Mouse (Mus musculus): ENCODE results near the gene Xylt1. TPM values are rescaled to one million over a fixed set of nuclear protein-coding genes. Genes with fewer than 3 reads are reported as not detected.

Gene Xylt1
- polyA plus RNA-seq, 1 experiment from 2014 or later: 1.0 TPM

DNA sequence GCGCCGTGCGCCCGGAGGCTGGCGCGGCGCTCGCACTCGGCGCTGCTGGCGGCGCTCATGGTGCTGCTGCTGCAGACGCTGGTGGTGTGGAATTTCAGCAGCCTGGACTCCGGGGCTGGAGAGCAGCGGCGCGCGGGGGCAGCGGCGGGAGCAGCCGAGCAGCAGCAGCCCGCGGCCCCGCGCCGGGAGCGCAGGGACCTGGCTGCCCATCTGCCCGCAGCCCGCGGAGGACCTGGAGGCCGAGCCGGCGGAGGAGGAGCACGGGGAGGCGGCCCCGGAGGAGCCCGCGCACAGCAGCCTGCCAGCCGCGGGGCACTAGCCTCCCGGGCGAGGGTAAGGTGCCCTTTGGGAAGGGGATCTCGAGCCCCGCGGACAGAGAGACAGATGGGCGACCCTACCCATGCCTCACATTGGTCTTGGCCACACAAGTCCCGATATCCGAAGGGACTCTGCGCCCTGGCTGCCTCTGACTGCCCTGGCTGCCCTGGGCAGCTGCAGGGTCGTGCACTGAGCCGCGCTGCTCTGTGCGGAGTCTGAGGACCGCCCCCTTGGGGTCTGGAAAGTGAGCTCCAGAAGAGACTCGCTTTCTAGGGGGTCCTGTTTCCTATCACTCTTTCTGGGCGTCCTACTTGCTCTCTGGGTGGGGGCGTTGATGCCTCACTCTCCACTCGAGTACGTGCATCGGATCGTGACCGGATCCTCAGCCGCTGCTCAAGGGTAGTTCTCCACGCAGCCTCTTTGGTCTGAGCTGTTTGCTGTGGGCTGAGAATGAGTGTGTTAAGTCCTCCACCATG, 606 bp downstream of the Xylt1 start:
- peak overlapping the region; percentile 86 for H3K4me3 ChIP-seq
- no peaks in the 10 kb centered on the region for H3K36me3 ChIP-seq
- H3K4me2 ChIP-seq: peak overlapping the region; percentile 84
- H3K27ac ChIP-seq: peak overlapping the region; percentile 78
- H3K9ac ChIP-seq: peak overlapping the region; percentile 72
- peak; percentile 62 for ATAC-seq (ENCODE audit: borderline replicate concordance, extremely low read depth, low FRiP score, low TSS enrichment)
- WGBS: 2% methylated on average over 36 of the region's 64 CpGs
- peaks cover 12% of the 10 kb centered on the region for H3K27me3 ChIP-seq
- H3K9me3 ChIP-seq: no peaks in the 10 kb centered on the region
- peaks cover 19% of the 10 kb centered on the region for H3K4me1 ChIP-seq

DNA sequence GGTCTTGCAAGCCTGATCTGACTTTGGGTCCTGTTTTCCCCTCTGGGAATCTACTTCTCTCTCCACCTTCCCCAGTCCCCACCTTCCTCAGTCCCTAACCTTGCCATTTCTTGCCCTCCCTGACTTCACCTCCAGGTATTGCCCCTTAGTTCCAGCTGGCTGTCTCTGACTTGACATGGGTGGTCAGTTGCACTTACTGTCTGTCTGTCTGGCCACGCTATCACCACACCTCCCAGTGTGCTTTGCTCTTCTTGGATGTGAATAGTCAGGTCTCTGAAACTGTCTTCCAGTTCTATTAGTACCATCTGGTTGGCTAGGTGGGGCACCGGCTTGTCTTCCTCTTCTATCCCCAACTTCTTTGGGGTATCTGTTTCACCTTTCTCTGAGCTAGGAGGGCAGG, 1.2 kb downstream of the Xylt1 start:
- ATAC-seq (ENCODE audit: borderline replicate concordance, extremely low read depth, low FRiP score, low TSS enrichment): no peak
- Histone ChIP-seq H3K36me3 (no peaks in the 10 kb centered on the region), H3K4me3 (peak overlapping the region; percentile 86), H3K9ac (peak overlapping the region; percentile 72), H3K27ac (no peak overlapping the region), H3K4me2 (peak overlapping the region; percentile 84), H3K4me1 (peaks cover 19% of the 10 kb centered on the region), H3K27me3 (peaks cover 8% of the 10 kb centered on the region; the same call in 1 of the 2 replicates), H3K9me3 (no peaks in the 10 kb centered on the region)
- WGBS: 33% methylated on average over 2 of the region's 2 CpGs

DNA sequence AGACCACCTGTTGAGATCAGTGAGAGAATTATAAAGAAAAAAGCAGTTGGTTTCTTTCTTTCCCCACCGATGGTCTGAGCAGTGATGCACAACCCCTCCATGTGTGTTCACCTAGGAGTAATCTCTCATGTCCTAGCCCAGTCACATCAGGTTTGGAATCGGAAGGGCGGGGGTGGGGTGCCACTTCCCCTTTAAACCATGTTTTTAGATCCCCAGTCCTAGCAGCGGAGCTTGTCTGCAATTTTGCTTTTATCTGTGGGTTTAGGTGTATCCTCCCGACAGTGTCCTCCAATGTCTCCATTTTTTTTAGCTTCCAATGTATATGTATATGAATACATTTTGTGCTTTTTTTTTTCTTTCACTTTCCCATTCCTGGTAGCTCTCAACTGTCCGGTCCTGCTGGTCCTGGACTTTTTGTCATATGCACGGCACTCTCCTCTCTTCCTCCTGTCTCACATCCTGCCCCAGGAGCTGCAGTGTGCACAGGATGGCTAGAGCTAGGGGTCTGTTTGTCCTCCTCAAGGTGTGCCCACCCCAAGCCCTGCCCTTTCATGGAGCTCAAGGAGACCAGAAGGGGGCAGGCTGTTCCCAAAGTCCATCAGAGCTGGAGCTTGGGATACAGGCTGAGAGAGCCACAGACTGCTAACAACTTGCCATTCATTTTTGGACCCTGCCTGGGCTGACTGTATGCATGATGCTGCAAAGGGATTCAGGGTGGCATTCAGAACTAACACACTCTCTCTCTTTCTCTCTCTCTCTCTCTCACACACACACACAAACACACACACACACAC, 2.6 kb downstream of the Xylt1 start:
- H3K4me1 ChIP-seq: peaks cover 19% of the 10 kb centered on the region
- H3K9ac ChIP-seq: no peak overlapping the region
- H3K27ac ChIP-seq: no peak overlapping the region
- no peak overlapping the region for H3K4me3 ChIP-seq
- no peaks in the 10 kb centered on the region for H3K9me3 ChIP-seq
- peak overlapping the region; percentile 84; the same call in 1 of the 2 replicates for H3K4me2 ChIP-seq
- 63% methylated on average over 7 of the region's 7 CpGs for WGBS
- peaks cover 8% of the 10 kb centered on the region; the same call in 1 of the 2 replicates for H3K27me3 ChIP-seq
- ATAC-seq (ENCODE audit: borderline replicate concordance, extremely low read depth, low FRiP score, low TSS enrichment): no peak
- H3K36me3 ChIP-seq: no peaks in the 10 kb centered on the region

DNA sequence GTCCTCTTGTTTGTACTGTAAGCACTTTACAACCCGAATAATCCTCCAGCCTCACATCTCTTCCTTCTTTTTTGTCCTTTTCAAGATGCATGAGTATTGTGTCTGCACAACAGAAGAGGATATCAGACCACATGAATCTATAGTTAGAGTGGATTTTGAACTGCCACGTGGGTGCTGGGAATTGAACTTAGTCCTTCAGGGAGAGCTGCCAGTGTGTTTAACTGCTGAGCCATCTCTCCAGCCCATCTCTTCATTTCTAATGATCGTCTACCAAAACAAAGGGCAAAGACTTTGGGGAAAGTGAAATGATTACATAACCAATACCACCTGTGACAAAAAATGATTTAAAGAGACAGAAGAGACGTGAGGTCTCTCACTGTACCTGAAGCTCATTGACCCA, 5.6 kb downstream of the Xylt1 start:
- H3K9me3 ChIP-seq: no peaks in the 10 kb centered on the region
- H3K27ac ChIP-seq: no peak overlapping the region
- H3K36me3 ChIP-seq: no peaks in the 10 kb centered on the region
- no peak for ATAC-seq (ENCODE audit: borderline replicate concordance, extremely low read depth, low FRiP score, low TSS enrichment)
- no peak overlapping the region for H3K4me3 ChIP-seq
- H3K9ac ChIP-seq: no peak overlapping the region
- peaks cover 15% of the 10 kb centered on the region for H3K4me1 ChIP-seq
- 77% methylated on average over 4 of the region's 4 CpGs for WGBS
- H3K4me2 ChIP-seq: no peak overlapping the region
- H3K27me3 ChIP-seq: 0 out of 2 replicates have a peak, but pooled peaks cover 2% of the 10 kb centered on the region

DNA sequence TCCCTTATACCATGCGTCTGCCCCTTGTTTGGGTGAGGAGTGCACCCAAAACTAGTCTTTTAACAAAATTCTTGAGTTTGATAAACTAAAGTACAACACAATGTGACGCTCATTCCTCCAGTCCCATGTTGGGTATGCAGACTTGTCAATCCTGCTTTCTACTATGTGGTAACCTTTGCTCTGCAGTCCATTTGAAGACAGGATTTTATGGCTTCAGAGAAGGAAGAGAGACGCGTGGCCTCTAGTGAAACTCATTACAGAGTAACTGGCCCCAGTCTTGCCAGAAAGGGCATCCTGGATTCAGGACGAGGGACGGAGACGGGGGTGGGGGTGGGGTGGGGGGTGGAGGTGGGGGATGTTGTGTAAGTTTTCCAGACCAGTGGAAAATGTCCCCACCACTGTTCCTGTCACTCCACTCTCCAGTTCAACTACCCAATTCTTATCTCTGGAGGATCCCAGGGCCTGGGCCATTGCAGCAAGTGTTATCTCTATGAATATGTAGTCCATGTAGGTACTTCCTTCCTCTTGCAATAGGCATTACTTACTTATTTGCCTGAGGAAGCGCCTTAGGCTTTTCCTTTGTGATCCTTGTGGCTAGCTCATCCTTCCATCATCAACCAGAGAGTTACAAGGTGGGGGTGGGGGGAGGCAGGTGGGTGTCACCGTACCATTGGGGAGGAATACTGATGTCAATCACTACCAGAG, 7.7 kb downstream of the Xylt1 start:
- H3K4me2 ChIP-seq: no peak overlapping the region
- H3K36me3 ChIP-seq: no peaks in the 10 kb centered on the region
- H3K9ac ChIP-seq: no peak overlapping the region
- H3K27ac ChIP-seq: no peak overlapping the region
- no peaks in the 10 kb centered on the region for H3K9me3 ChIP-seq
- H3K27me3 ChIP-seq: 0 out of 2 replicates have a peak, but pooled peaks cover 2% of the 10 kb centered on the region
- no peak for ATAC-seq (ENCODE audit: borderline replicate concordance, extremely low read depth, low FRiP score, low TSS enrichment)
- whole genome bisulfite sequencing: 86% methylated on average over 9 of the region's 9 CpGs
- H3K4me3 ChIP-seq: no peak overlapping the region
- peaks cover 3% of the 10 kb centered on the region for H3K4me1 ChIP-seq

DNA sequence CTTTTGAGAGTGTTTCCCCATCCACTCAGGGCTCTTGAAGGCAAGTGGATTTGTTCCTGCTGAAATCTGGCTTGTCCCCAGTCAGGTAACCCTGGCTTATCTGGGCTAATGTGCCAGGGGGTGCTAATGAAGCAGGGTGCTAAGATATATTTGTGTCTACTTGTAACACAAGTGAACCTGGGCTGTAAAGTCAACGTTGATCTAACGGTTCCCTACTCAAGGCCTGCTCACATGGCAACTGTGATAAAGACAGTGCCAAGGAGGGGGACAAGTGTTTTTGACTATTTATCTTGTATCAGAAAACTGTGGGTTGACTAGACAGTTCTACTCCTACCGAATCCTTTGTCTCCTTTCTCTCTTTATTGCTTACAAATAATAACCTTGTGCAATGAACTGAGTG, 8.3 kb downstream of the Xylt1 start:
- 66% methylated on average over 3 of the region's 3 CpGs for WGBS
- no peak for ATAC-seq (ENCODE audit: borderline replicate concordance, extremely low read depth, low FRiP score, low TSS enrichment)

DNA sequence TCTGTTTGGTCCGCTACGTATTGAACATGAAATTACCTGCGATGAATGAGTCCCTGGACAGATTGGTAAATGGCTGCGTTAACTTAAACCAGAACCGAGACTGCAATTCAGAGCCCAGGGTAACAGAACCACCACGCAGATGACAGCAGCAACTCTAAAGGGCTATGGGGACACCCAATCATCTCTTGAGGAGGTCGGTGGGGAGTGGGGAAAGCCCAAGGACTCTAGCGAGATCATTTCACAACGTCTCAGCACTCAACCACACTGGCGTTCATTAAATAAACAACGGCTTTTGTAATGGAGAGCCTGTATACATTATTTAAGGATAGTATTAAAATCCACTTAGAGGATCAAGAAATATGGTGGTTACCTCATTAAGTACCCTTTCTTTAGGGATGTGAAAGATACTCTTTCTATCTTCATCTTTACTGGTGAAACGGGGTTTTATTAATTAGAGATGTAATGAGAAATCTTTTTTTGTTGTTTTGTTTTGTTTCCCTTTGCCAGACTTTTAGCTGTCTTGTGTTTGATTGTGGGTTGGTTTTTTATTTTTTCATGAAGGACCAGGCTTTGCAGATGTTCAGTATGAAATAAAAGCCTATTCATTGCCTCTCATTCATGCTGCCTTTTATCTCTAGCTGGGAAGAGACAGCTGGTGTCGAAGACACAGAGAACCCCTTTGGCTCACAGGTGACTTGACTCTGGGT, 12.2 kb downstream of the Xylt1 start:
- Histone ChIP-seq H3K9ac (no peak overlapping the region), H3K27ac (no peak overlapping the region), H3K4me2 (no peak overlapping the region), H3K27me3 (no peaks in the 10 kb centered on the region), H3K4me1 (peaks cover 7% of the 10 kb centered on the region), H3K4me3 (no peak overlapping the region), H3K36me3 (no peaks in the 10 kb centered on the region), H3K9me3 (no peaks in the 10 kb centered on the region)
- peak; percentile 19; the same call in 1 of the 2 replicates for ATAC-seq (ENCODE audit: borderline replicate concordance, extremely low read depth, low FRiP score, low TSS enrichment)
- WGBS: 62% methylated on average over 13 of the region's 13 CpGs

More for the DNA sequence above, 8.3 kb downstream of the Xylt1 start:
- no peak overlapping the region for H3K27ac ChIP-seq
- H3K9ac ChIP-seq: no peak overlapping the region
- no peak overlapping the region for H3K4me2 ChIP-seq
- 0 out of 2 replicates have a peak, but pooled peaks cover 2% of the 10 kb centered on the region for H3K27me3 ChIP-seq
- peaks cover 7% of the 10 kb centered on the region for H3K4me1 ChIP-seq
- no peaks in the 10 kb centered on the region for H3K9me3 ChIP-seq
- H3K36me3 ChIP-seq: no peaks in the 10 kb centered on the region
- H3K4me3 ChIP-seq: no peak overlapping the region

DNA sequence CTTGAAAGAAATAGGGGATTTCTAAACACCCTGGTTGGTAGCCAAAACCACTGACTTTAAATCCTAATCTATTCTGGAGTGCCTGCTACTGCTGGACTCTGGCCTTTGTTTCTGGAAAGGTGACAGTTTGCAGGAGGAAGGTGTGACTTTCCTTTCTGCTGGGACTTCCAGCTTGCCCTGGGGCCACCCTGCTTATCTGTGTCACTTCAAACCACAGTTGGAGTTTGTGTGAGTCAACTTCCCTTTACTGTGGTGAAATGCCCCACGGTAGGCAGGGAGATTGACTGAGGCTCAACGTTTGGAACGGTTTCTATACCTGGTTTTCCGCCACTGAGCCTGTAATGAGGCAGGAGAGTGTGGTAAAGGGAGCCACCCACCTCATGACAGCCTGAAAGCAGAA, 13.2 kb downstream of the Xylt1 start:
- no peaks in the 10 kb centered on the region for H3K9me3 ChIP-seq
- H3K4me3 ChIP-seq: no peak overlapping the region
- H3K27me3 ChIP-seq: no peaks in the 10 kb centered on the region
- no peak overlapping the region for H3K27ac ChIP-seq
- no peak overlapping the region for H3K4me2 ChIP-seq
- peaks cover 7% of the 10 kb centered on the region for H3K4me1 ChIP-seq
- H3K36me3 ChIP-seq: no peaks in the 10 kb centered on the region
- WGBS: 38% methylated on average over 4 of the region's 4 CpGs
- H3K9ac ChIP-seq: no peak overlapping the region
- no peak for ATAC-seq (ENCODE audit: borderline replicate concordance, extremely low read depth, low FRiP score, low TSS enrichment)

DNA sequence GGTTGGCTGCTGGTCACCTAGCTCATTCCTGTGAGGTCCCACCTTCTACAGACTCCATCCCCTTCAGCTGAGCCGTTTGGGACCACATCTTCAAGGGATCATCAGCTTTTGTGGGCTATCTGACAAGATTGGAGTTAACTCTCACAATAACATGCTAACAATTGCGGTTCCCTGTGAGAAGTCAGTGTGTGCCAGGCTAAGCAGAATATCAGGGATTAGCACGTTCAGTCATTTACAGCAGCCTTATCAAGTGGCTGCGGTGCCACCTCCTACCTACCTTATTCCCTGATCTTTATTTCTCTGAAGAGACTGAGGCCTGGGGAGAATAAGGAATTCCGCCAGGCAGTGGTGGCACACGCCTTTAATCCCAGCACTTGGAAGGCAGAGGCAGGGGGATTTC, 13.6 kb downstream of the Xylt1 start:
- Histone ChIP-seq H3K27me3 (no peaks in the 10 kb centered on the region), H3K4me3 (no peak overlapping the region)

DNA sequence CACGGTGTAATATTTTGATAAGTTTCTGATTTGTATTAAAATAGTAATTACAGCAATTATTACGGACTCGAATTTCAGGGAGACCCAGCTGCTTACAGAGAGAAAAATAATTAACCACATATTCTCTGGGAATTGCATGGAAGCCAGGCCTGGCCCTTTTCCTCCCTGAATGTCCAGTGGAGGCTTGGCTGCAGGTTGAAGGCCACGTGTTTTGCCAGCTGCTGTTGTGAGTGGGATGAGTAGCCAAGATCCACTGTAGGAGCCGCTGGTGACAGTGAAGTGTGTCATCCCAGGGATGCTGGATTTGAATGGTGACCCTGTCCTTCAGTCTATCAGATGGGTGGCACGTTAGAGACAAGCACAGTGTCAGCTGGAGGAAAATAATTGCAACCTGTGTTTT, 14.7 kb downstream of the Xylt1 start:
- H3K9me3 ChIP-seq: no peaks in the 10 kb centered on the region
- no peaks in the 10 kb centered on the region for H3K27me3 ChIP-seq
- H3K36me3 ChIP-seq: no peaks in the 10 kb centered on the region
- H3K27ac ChIP-seq: no peak overlapping the region
- peaks cover 7% of the 10 kb centered on the region for H3K4me1 ChIP-seq
- no peak overlapping the region for H3K4me2 ChIP-seq
- no peak overlapping the region for H3K4me3 ChIP-seq
- 73% methylated on average over 6 of the region's 6 CpGs for WGBS
- no peak overlapping the region for H3K9ac ChIP-seq
- ATAC-seq (ENCODE audit: borderline replicate concordance, extremely low read depth, low FRiP score, low TSS enrichment): no peak

More for the DNA sequence above, 13.6 kb downstream of the Xylt1 start:
- WGBS: 84% methylated on average over 6 of the region's 6 CpGs
- no peak overlapping the region for H3K4me2 ChIP-seq
- H3K9me3 ChIP-seq: no peaks in the 10 kb centered on the region
- H3K4me1 ChIP-seq: peaks cover 7% of the 10 kb centered on the region
- H3K27ac ChIP-seq: no peak overlapping the region
- no peak for ATAC-seq (ENCODE audit: borderline replicate concordance, extremely low read depth, low FRiP score, low TSS enrichment)
- H3K9ac ChIP-seq: no peak overlapping the region
- no peaks in the 10 kb centered on the region for H3K36me3 ChIP-seq

DNA sequence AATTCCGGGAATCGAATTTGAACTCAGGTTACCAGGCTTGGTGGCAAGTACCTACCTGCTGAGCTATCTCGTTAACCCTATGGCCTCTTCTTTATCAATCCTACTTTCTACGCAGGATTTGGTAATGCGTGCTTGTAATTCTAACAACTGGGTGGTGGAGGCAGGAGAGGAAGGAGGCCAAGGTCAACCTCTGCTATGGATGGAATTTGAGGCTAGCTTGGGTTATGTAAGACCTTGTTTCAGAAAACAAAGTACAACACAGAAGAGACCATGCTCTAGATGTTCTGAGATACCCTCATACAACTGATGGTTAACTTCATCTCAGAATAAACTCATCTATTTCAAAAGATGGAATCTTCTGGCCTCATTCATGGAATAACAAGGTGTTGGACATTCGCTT, 17.1 kb downstream of the Xylt1 start:
- H3K4me1 ChIP-seq: peaks cover 12% of the 10 kb centered on the region
- 91% methylated on average over 6 of the region's 6 CpGs for WGBS

More for the DNA sequence above, 17.1 kb downstream of the Xylt1 start:
- no peak for ATAC-seq (ENCODE audit: borderline replicate concordance, extremely low read depth, low FRiP score, low TSS enrichment)
- Histone ChIP-seq H3K4me3 (no peak overlapping the region), H3K4me2 (no peak overlapping the region), H3K9me3 (no peaks in the 10 kb centered on the region), H3K36me3 (no peaks in the 10 kb centered on the region), H3K27ac (no peak overlapping the region), H3K9ac (no peak overlapping the region), H3K27me3 (no peaks in the 10 kb centered on the region)

All from lung, embryonic 15.5 days (tissue).